Mouse (Mus musculus) megakaryocyte, embryonic 14.5 days (primary cell): Measurements from ENCODE around the gene Erich4.

ENCODE experiments used
- FLI1 ChIP-seq: IDR thresholded peaks from 2 replicates; pipeline ENCODE4 v1.6.1; 2012; ENCODE audit warnings: low read length, inconsistent platforms, mixed read lengths
- GATA1 ChIP-seq: IDR thresholded peaks from 3 replicates; pipeline ENCODE4 v1.6.1; 2012; ENCODE audit warnings: mixed read lengths, low read length, inconsistent platforms, borderline replicate concordance

DNA sequence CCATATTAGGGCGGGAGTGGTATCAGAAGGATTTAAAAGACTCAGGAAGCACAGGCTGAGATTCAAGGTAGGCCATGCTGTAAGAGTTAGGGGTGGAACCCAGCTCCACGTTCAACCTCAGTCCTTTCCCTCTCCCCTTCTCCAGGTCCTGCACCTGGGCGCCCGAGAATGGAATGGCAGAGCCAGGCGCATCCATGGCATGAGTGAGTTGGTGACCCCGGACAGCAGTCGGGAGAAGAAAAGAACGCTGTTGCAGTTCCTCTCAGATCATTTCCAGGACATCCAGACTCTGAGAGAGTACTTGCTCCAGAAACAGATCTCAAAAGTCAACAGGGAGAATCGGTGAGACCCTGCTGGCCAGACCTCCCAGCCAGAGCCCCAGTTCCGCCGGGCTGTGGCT is 5.1 kb upstream of the Erich4 start:
- TF ChIP-seq GATA1 (no peak), FLI1 (no peak)
